Mouse (Mus musculus) hindbrain, embryonic 12.5 days (tissue): ENCODE data around the gene Sept3. TPM values are rescaled to one million over a fixed set of nuclear protein-coding genes. Genes with fewer than 3 reads are reported as not detected.

Experiments used
- ATAC-seq: fragments of 200-750 bp; cut with Nextera tagmentation; 2 replicates; pipeline ENCODE4 v1.8.0; 2017; ENCODE audit warnings: moderate TSS enrichment; ENCODE audit not compliant: low FRiP score
- H3K27ac ChIP-seq: fragments of 300-500 bp; sonication (generic); 2 replicates; pipeline ENCODE4 v1.5.1; 2016; ENCODE audit warnings: mild to moderate bottlenecking
- H3K27me3 ChIP-seq: fragments of 300-500 bp; sonication (generic); 2 replicates; pipeline ENCODE4 v1.6.1; 2016; ENCODE audit warnings: mild to moderate bottlenecking
- H3K36me3 ChIP-seq: fragments of 300-500 bp; sonication (generic); 2 replicates; pipeline ENCODE4 v1.6.1; 2016; ENCODE audit warnings: mild to moderate bottlenecking
- H3K4me1 ChIP-seq: fragments of 300-500 bp; sonication (generic); 2 replicates; pipeline ENCODE4 v1.6.1; 2016
- H3K4me2 ChIP-seq: fragments of 300-500 bp; sonication (generic); replicated peaks from 2 replicates; pipeline ENCODE4 v1.6.1; 2016; ENCODE audit warnings: mild to moderate bottlenecking
- H3K4me3 ChIP-seq: fragments of 300-500 bp; sonication (generic); 2 replicates; pipeline ENCODE4 v1.5.1; 2016; ENCODE audit warnings: mild to moderate bottlenecking
- H3K9ac ChIP-seq: fragments of 300-500 bp; sonication (generic); 2 replicates; pipeline ENCODE4 v1.6.1; 2016; ENCODE audit warnings: mild to moderate bottlenecking, moderate library complexity
- H3K9me3 ChIP-seq: fragments of 300-500 bp; sonication (generic); replicated peaks from 2 replicates; pipeline ENCODE4 v1.6.1; 2016; ENCODE audit warnings: mild to moderate bottlenecking
- WGBS: fragments of 180-500 bp; shearing (Covaris S2); methylation state at CpG from one replicate; pipeline ENCODE4 v1.1.7; 2016; 5-methylcytosine and 5-hydroxymethylcytosine counted together
- polyA plus RNA-seq: library from polyadenylated mRNA; unstranded; fragments of >200 nt; fragmentation: Nextera tagmentation; extraction: Ambion mirVana; gene quantifications from 2 replicates; pipeline ENCODE4 v1.2.1, GENCODE M21; 2016

Gene Sept3
- polyA plus RNA-seq, 1 experiment from 2014 or later: 234 TPM

DNA sequence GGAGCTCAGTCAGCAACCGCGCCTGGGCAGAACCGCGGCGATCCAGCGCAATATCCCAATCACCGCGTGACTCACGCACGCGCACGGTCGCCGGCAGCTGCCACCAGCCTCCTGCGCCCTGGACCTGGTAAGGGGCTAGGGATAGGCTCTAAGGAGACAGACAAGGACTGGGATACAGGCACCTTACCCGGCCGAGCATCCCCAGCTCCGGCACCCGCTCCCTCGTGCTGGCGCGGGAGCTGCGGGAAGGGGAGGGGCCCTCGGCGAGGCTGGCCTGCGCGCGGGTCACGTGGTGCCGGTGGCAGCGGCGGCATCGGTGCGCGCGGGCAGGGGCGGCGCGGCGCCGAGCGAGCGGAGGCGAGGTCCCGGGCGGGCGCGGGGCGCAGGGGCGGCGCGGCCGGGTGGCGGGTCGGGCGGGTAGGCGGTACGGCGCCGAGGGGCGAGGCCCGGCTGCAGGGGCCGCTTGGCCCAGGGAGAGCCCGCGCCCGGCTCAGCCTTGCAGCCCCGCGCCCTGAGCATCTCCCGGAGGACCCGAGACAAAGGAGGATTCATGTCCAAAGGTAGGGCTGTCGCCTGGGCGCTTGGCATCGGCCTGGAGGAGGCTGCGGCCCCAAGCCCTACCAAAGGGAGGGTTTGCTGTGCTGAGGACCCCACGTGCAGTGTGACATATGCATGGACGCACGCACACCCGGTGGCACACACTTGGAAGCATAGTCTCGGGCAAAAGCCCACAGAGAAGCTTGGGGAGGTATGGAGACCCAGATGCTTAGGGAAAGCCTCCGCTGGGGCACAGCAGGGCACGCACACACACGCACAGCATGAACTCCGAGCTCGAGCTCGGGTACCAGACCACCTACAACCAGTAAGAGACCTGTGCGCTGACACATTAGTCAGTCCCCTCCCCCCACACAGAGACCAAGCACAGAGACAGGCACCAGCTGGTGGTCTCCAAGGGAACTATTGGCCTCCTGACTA lies 521 bp downstream of the Sept3 start:
- H3K4me2 ChIP-seq: peak overlapping the region; percentile 80
- H3K9ac ChIP-seq: peak overlapping the region; percentile 91
- no peaks in the 10 kb centered on the region for H3K9me3 ChIP-seq
- H3K27ac ChIP-seq: peak overlapping the region; percentile 98
- peaks cover 19% of the 10 kb centered on the region for H3K36me3 ChIP-seq
- peaks cover 18% of the 10 kb centered on the region for H3K27me3 ChIP-seq
- under 1% methylated on average over 81 of the region's 86 CpGs for WGBS
- H3K4me3 ChIP-seq: peak overlapping the region; percentile 81
- peak; percentile 84 for ATAC-seq
- H3K4me1 ChIP-seq: peaks cover 52% of the 10 kb centered on the region

DNA sequence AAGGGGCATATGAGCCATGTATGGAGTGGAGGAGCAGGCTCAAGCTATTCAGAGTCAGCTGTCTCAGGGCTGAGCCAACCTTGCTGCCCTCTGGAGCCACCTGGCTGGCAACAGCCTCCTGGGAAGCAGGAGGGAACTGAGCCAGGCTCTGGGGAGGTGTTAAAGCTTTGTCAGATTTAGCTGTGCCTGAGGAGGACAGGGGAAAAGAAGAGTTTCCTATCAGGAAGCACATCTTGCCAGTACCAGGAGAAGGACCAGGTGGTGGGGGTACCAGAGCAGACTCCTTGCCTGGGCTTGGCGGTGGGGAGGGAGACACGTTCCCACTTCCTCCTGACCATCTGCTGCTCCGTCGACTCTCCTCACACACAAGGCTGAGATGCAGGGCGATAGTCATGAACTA lies 2.9 kb downstream of the Sept3 start:
- Histone ChIP-seq H3K9me3 (no peaks in the 10 kb centered on the region), H3K36me3 (peaks cover 39% of the 10 kb centered on the region), H3K4me2 (peak overlapping the region; percentile 80), H3K27ac (no peak overlapping the region), H3K9ac (no peak overlapping the region), H3K4me1 (peaks cover 34% of the 10 kb centered on the region), H3K4me3 (peak overlapping the region; percentile 81), H3K27me3 (peaks cover 10% of the 10 kb centered on the region)
- ATAC-seq: no peak
- WGBS: 73% methylated on average over 5 of the region's 5 CpGs

DNA sequence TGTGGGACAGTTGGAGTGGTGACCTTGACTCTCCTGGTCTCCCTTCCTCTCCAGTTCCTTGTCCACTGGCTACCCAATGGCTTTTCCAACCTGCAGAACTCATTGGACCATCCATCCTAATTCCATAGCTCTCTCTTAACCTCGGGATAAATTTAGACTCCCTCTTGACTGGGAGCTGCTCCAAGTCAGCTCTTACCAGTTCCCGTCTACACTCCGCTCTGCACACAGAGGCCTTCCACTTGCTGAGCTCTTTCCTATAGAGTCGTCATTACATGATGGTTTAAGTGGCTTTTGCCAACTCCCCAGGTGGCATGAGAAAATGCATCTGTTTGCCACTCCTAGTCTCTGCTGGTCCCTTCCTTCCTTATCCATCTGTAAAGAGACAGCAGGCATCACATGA lies 5.9 kb downstream of the Sept3 start:
- Histone ChIP-seq H3K27me3 (no peaks in the 10 kb centered on the region), H3K9ac (no peak overlapping the region), H3K4me2 (no peak overlapping the region), H3K27ac (no peak overlapping the region), H3K4me3 (no peak overlapping the region), H3K36me3 (peaks cover 69% of the 10 kb centered on the region), H3K4me1 (peaks cover 26% of the 10 kb centered on the region), H3K9me3 (no peaks in the 10 kb centered on the region)
- 82% methylated on average over 4 of the region's 4 CpGs for WGBS
- no peak for ATAC-seq

DNA sequence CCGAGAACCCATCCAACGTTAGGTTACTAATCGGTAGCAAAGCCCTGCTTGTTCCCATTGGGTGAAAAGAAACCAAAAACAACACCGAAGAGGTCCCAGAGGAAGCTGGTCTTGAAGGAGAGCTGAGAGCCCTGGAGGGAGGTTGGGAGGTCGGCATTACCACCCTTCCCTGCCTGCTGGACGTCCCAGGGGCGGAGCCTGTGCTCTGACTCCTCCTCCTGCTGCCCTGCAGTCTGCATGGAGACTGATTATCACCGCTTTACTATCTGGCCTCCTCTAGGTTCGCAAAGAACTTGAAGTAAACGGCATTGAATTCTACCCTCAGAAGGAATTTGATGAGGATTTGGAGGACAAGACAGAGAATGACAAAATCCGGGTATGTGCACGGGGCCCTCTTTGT lies 11.5 kb downstream of the Sept3 start:
- H3K4me1 ChIP-seq: no peaks in the 10 kb centered on the region
- peak overlapping the region; percentile 17; the same call in 1 of the 2 replicates for H3K27ac ChIP-seq
- H3K4me2 ChIP-seq: no peak overlapping the region
- peaks cover 95% of the 10 kb centered on the region for H3K36me3 ChIP-seq
- whole genome bisulfite sequencing: 65% methylated on average over 12 of the region's 12 CpGs
- no peak overlapping the region for H3K9ac ChIP-seq
- H3K27me3 ChIP-seq: no peaks in the 10 kb centered on the region
- H3K4me3 ChIP-seq: no peak overlapping the region
- H3K9me3 ChIP-seq: no peaks in the 10 kb centered on the region
- no peak for ATAC-seq

DNA sequence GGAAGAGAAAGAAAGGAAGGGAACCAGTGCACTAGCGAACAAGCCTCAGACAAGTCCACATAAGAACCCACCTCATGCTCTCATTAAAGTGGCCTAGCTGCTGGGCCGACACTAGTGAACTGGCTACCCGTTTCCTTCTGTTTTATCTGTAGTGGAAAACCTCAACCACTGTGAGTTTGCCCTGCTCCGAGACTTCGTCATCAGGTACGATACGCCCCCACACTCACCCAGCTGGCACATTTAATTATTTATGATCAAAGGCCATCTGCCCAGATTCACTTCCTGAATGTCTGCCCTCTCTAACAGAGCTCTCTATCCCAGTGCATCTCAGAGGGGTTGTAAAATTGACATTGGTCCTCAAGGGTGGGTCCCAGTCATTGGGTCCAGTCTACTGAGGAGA lies 15.6 kb downstream of the Sept3 start:
- Histone ChIP-seq H3K4me1 (peaks cover 22% of the 10 kb centered on the region), H3K27me3 (no peaks in the 10 kb centered on the region), H3K27ac (no peak overlapping the region), H3K4me2 (no peak overlapping the region), H3K4me3 (no peak overlapping the region), H3K9me3 (no peaks in the 10 kb centered on the region), H3K9ac (no peak overlapping the region), H3K36me3 (peaks cover 66% of the 10 kb centered on the region)
- 88% methylated on average over 7 of the region's 7 CpGs for WGBS
- ATAC-seq: no peak

DNA sequence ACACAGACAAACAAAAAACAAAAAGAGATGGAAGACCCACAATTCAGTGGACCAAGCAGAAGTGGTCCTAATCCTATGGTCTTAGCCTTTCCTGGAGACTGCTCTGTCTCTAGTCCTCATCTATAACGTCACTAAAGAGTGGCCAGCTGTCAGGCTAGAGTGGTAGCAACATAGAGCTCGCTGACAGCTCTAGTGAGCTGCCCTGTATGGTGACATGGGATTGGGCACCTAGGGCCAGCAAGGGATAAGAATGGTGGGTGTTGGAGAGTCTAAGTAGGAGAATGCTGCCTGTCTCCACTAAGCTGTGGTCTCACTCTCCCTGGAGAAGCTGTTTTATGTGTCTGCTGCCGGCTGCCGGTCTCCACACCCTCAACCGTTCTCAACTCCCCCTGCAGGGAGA lies 18.2 kb downstream of the Sept3 start:
- Histone ChIP-seq H3K27ac (peak overlapping the region; percentile 69), H3K4me3 (no peak overlapping the region), H3K27me3 (no peaks in the 10 kb centered on the region), H3K4me2 (peak overlapping the region; percentile 27; the same call in 1 of the 2 replicates), H3K9me3 (no peaks in the 10 kb centered on the region), H3K9ac (0 out of 2 replicates have a peak overlapping the region, but pooled peaks have one; percentile 27), H3K4me1 (peaks cover 22% of the 10 kb centered on the region), H3K36me3 (peaks cover 41% of the 10 kb centered on the region)
- no peak; the same call in 1 of the 2 replicates for ATAC-seq
- WGBS: 18% methylated on average over 5 of the region's 5 CpGs

DNA sequence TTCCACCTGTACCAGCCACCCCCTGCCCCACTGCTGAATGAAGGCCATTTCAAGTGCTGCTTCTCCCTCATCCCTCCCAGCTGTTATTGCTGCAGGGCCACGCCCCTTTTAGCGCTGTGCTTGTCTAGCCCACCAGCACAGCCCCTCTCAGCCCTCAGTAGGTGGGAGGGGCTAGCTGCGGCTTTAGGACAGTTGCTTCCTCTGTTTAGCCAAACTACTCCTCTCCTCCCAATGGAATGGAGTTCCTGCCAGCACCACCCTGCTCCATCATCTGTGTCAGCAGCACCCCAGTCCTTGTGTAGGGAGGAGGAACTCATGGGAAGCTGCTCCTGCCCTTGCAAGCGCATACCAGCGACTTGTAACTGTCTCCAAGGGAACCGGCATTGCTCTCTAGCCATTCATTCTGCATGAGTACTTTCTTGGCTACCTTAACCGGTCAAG lies 18.6 kb downstream of the Sept3 start:
- 0 out of 2 replicates have a peak overlapping the region, but pooled peaks have one; percentile 27 for H3K9ac ChIP-seq
- H3K4me1 ChIP-seq: peaks cover 22% of the 10 kb centered on the region
- no peak overlapping the region for H3K4me3 ChIP-seq
- peak; percentile 90 for ATAC-seq
- H3K36me3 ChIP-seq: peaks cover 36% of the 10 kb centered on the region
- no peaks in the 10 kb centered on the region for H3K9me3 ChIP-seq
- WGBS: 4% methylated on average over 7 of the region's 7 CpGs
- peak overlapping the region; percentile 69 for H3K27ac ChIP-seq
- peak overlapping the region; percentile 27; the same call in 1 of the 2 replicates for H3K4me2 ChIP-seq
- no peaks in the 10 kb centered on the region for H3K27me3 ChIP-seq

DNA sequence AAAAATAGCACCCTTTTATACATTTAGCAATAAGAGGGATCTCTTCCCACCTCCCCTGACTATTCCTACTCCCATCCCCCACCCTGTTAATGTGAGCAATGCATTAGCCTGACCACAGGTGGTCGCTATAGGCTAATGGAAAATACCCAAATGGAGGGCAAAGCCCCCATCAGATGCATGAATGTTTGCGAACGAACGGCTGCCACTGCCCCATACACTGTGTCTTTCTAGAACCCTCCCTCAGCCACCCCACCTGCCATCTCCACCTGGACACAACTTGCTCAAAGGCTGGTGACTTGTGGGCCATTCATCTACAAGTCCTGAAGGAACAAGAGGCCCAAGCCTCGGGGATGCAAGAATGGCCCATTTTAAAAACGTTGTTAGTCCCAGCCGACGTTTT lies 19.4 kb downstream of the Sept3 start:
- Histone ChIP-seq H3K9ac (no peak overlapping the region), H3K4me3 (no peak overlapping the region), H3K27ac (peak overlapping the region; percentile 46; the same call in 1 of the 2 replicates), H3K9me3 (no peaks in the 10 kb centered on the region), H3K36me3 (peaks cover 29% of the 10 kb centered on the region), H3K27me3 (peaks cover 4% of the 10 kb centered on the region; the same call in 1 of the 2 replicates), H3K4me1 (peaks cover 22% of the 10 kb centered on the region), H3K4me2 (no peak overlapping the region)
- 0 out of 2 replicates have a peak, but pooled peaks have one; percentile 26 for ATAC-seq
- 45% methylated on average over 8 of the region's 8 CpGs for WGBS

DNA sequence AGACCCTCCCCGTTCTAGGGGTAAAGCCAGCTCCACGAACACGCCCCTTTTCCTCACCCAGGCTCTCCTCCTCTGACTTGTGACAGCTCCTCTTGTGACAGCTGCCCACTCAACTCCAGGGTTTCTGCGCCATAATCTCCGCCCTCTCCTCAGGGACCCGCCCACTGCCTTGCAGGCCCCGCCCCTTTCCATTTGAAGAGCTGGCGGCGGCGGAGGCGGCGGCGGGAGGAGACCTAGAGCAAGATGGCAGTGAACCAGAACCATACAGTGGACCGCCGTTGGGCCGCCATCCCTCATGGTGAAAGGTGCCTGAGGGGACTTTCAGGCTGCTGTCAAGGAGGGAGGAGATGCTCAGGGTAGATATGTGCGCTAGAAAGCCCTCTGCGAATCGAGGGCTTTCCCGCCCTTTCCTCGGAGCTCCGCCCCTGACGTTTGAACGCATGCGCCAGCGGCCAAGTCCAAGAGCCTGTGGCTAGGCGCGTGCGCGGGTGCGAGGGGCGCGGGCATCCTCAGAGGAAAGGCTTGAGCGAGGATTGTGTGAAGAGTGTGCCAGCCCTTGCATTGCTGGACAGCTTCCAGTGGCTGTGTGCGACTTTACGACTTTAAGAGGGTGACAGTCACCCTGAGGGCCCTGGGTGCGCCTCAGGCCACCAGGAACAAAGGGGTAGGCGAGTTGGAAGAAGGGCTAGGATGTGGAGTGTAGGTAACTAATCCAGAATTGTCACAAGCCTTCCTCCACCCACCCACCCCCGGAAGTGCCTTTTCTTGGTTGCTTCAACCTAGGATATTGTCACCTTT lies 24.3 kb downstream of the Sept3 start, which contains the start of gene Wbp2nl:
Gene Wbp2nl, plus strand, starts transcription at position 191 of the 798 bp plus-strand sequence.
- no peaks in the 10 kb centered on the region for H3K36me3 ChIP-seq
- WGBS: 56% methylated on average over 39 of the region's 39 CpGs
- H3K4me1 ChIP-seq: peaks cover 6% of the 10 kb centered on the region
- no peaks in the 10 kb centered on the region for H3K9me3 ChIP-seq
- H3K27ac ChIP-seq: no peak within 1 kb of the TSS
- H3K4me2 ChIP-seq: 0 out of 2 replicates have a peak within 1 kb of the TSS, but pooled peaks have one; percentile 8
- peaks cover 5% of the 10 kb centered on the region; the same call in 1 of the 2 replicates for H3K27me3 ChIP-seq
- H3K9ac ChIP-seq: no peak within 1 kb of the TSS
- no peak within 1 kb of the TSS for H3K4me3 ChIP-seq
- ATAC-seq: no peak

DNA sequence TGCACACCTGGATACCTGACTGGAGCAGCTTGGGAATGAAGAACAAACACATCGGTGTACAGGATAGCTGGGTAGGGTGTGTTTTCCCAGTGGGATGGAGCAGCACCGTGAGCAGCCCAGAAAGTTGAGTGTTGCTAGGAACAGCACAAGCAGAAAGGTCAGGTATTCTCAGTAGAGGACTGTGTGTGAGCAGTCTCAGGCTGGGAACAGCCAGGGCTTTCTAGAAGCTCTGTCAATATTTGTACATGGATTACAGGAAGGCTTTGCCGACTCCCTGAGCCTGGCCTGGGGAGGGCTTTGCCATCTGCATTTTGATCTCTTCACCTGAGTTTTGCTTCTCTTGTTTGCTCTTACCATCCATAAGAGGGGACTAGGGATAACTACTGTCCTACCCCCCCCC lies 32.4 kb downstream of the Sept3 start:
- whole genome bisulfite sequencing: 76% methylated on average over 3 of the region's 3 CpGs
- no peak for ATAC-seq

DNA sequence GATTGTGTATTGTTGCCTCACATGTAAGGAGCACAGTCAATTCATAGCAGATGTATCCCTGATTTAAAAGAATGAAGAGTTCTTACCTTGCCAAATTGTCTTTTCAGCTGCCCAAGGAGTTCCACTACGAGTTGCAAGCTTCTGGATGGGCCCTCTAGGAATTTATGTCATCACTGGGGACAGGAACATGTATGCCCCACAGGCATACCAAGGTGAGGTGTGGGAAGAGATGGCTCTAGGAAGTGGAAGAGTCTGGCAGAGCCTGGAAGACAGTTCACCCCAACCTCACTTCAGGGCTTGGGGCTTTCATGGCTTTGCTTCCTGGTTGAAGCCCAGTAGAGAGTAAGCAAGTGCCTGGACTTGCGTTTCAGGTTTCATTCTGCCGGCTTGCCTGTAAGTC lies 33.7 kb downstream of the Sept3 start:
- Histone ChIP-seq H3K36me3 (no peaks in the 10 kb centered on the region), H3K9ac (no peak overlapping the region), H3K9me3 (no peaks in the 10 kb centered on the region), H3K4me1 (no peaks in the 10 kb centered on the region), H3K27me3 (no peaks in the 10 kb centered on the region), H3K27ac (no peak overlapping the region), H3K4me3 (no peak overlapping the region), H3K4me2 (no peak overlapping the region)
- ATAC-seq: no peak
- WGBS: 83% methylated on average over 3 of the region's 3 CpGs

More for the DNA sequence above, 32.4 kb downstream of the Sept3 start:
- Histone ChIP-seq H3K4me1 (no peaks in the 10 kb centered on the region), H3K36me3 (no peaks in the 10 kb centered on the region), H3K27me3 (no peaks in the 10 kb centered on the region), H3K4me2 (no peak overlapping the region), H3K9me3 (no peaks in the 10 kb centered on the region), H3K4me3 (no peak overlapping the region), H3K9ac (no peak overlapping the region), H3K27ac (no peak overlapping the region)

DNA sequence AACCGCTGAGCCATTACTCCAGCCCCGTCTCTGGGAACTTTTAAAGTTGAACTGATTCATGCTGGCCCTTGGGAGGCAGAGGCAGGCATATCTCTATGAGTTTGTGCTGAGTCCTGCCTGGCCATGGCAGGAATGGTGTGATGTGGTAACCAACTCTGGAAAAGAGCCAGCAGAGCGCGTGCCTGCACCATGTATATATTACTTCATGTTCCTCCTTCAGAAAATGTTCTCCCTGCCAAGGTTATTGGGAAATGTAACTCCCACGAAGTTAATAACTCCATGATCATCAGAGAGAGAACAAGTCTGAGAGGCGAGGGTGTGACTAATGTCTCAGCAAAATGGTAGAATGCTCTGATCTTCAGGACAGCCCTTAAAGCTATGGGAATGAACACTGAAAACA lies 43.1 kb downstream of the Sept3 start:
- Histone ChIP-seq H3K9me3 (no peaks in the 10 kb centered on the region), H3K27me3 (no peaks in the 10 kb centered on the region), H3K9ac (no peak overlapping the region), H3K4me2 (no peak overlapping the region), H3K4me1 (no peaks in the 10 kb centered on the region), H3K27ac (no peak overlapping the region), H3K4me3 (no peak overlapping the region), H3K36me3 (no peaks in the 10 kb centered on the region)
- ATAC-seq: no peak
- WGBS: 86% methylated on average over 6 of the region's 6 CpGs
